Mouse (Mus musculus) layer of hippocampus, adult 11-12 months (tissue): ENCODE measurements at regions not wholly inside any gene's neighbourhood (a gene's known extent, or its start where the extent isn't known, plus 50 kb on each side); places are given as distances from the start of the nearest gene placed in this dataset.
A peak's percentile ranks its signal among the peaks of the same experiment; 100 is the strongest.
"Not testable (repeated sequence)": the region's sequence is repeated elsewhere in the genome, so short reads cannot be mapped to it uniquely, and the experiment has no call there.

Experiments used
- DNase-seq: peaks from one replicate; pipeline ENCODE4 v3.0.0; 2022; ENCODE audit warnings: low spot score

DNA sequence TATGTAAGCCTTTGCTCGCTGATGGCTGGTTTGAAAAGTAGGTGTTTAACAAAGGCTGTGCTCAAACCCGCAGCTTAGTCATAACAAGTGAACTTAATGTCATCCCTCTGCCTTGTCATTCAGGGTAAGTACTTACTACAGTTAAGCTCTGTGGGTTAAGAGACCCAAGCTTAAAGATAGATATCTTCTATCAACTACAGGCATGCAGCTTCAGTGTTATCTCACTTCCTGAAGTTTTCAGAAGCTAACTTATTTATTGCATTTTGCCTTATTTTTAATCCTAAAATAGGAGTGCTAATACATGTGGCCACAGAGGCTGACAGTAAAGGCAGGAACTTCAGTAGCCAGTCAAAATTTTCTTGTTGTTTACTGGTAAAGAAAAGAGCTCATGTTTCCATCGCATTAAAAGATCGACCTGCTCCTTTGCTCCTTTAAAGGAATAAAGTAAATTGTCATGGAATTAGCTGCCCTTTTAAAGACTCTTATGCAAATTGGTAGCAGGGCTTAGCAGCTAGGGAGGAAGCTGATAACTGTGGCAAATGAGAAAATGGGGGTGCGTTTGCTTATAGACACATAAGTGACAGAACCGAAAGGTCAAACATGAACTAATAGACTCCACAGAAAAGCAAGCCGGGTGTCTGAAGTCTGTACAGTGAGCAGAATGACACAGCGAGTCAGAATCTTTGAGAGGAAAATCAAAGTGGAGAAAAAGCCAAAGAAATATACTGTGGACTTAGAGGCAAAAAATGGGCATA is 55.9 kb upstream of the Inpp4b start:
- DNase-seq = no peak

DNA sequence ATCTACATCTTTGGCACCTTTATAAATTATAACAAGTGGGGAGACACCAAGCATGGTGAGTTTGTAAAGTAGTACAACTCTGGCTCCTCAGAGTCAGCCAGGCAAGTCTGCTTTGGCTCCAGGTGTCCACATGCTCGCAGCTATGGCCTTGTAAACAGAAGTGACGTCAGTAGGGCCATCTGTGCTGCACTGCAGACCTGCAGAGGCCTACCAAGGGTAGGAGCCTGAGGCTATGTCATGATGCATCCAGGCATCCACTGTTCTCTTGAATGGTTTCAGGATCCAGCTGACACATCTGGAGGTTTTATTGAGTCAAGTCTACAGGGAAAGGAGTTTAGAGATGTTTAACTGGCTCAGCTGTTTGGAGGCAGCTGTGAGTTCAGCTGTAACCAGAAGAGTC is 82.3 kb upstream of the Inpp4b start:
- no peak for DNase-seq

DNA sequence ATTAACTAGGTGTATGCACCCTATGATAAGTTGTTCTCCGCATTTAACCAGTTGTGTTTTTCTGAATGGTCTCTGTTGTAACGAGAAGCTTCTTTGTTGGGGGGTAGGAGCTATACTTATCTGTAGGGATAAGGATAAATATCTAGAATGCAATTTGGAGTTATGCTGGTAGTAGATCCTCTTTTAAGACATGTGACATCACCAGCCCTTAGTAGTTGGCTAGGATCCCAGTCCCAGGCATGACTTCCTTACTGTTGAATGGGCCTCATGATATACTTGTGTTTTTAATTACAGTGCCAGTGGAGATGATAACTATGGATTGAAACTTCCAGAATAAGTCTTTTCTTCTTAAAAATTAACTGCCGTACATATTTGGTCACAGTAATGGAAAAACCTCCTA is 118.5 kb upstream of the Inpp4b start:
- DNase-seq = no peak

GRCm38 (mm10) chr8:81187061-81187790 is 155.1 kb upstream of the Inpp4b start:
- not testable (repeated sequence) for DNase-seq

DNA sequence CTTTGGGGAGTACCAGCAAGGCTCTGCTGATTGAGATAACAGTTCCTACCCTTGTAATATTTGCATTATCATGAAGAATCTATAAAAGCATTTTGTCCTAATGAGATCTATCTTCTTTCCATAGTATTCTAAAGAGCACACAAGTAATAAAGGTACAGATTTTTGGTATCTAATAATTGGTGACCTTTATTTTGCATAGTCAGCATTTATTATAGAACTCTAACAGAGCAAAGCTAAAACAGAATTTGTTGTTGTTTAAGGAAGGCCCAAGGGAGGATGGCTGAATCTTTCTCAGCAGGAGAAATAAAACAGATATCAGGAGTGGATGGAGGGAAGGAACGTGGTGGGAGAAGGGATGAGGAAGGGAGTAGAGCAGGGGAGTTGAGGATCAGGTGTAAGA is 160.8 kb upstream of the Usp38 start:
- DNase-seq = no peak

DNA sequence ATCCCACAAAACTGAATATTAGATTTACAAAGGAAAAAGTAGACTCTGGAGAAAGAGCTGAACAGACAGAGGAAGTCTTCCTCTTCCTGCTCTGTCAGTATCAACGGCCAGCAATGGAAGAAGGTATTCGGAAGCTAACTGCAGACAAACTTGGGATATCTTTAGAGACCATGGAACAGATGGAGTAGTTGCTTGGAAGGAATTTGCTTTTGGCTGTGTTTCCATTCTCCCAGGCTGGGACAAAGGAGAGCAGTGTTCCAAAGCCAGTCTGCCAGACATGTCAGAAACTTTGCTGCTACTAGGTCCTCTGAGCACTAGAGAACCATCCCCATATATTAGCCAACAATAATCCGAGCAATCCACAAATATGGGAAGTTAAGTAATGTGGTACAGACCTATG is 132.5 kb upstream of the Usp38 start:
- peak; percentile 4 for DNase-seq

- no peak for DNase-seq
Measured at GRCm38 (mm10) chr8:81106763-81107509, 92.2 kb upstream of the Usp38 start.

DNA sequence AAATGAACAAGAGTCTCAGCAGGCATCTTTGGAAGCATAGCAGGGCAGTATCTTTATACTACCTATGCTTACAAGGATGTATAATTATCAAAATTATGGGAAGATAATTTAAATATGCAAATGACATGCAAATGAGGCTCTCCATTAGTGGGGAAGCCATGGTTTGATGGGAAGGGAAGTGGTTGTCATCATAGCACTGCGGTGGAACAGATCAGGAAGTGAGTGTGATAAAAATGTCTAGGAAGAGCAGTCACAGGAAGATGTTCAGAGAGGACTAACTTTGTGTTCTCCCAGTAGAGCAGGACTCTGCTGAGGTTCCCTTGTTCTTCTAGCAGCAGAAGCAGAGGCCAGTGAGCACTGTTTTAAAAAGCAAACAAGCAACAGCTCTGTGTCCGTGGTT is 84.2 kb upstream of the Usp38 start:
- no peak for DNase-seq

DNA sequence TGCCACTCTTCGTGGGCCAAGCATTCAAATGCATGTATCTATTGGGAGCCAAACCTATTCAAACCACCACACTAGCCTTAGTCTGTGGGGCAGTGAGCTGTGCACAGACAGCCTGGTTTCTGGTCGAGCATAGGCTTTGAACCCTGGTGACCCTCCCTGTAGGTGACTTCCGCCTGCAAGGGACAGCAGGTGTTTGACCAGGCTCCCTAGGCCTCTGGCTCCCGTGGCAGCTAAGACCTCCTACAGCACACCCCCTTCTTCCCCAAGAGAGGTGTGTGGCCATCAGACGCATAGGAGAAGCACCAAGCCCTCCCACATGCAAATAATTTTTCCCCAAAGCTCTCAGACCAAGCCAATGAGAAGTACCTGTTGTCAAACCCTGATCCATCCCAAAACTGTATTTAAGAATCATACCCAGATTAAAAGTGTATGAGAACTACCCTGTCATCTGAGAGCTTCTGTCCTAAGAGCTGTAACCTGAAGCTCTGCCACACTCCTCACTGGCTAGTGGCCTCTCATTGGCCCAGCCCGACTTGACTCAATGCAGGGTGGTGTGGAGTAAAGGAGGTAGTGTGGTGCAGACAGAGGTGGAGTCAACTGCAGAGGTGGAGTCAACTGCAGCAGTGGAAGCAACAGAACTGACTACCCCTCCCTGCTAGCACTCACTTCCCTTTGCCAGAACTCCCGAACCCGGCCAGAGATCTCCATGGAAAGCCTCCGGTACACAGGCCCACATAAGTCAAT is 82.5 kb upstream of the Usp38 start:
- DNase-seq = no peak

GRCm38 (mm10) chr8:81095237-81095636 is 80.5 kb upstream of the Usp38 start:
- no peak for DNase-seq

- DNase-seq = no peak
Measured at GRCm38 (mm10) chr8:81080865-81081637, 66.3 kb upstream of the Usp38 start.

- no peak for DNase-seq
Measured at GRCm38 (mm10) chr8:81079887-81080300, 65.2 kb upstream of the Usp38 start.

- DNase-seq = peak; percentile 7
Measured at GRCm38 (mm10) chr8:81069080-81069840, 54.5 kb upstream of the Usp38 start.

DNA sequence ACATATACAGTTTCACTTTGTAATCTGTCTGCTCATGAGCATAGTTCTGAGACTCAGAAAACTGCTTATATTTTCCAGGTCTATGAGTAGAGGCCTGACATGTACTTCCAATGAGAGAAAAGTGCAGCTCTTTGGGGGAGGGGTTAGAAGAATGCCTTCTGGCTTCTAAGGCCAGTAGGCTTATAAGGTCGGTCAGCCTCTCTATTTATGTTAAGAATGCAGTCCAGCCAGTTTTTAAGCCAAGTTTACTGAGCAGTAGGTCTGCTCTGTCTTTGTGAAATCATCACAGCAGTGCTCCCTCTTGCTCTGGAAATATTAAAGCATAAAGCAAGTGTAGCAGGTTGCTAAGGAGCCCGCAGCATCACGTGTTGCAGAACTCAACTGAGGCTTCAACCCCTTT is 53.8 kb upstream of the Usp38 start:
- DNase-seq = no peak

DNA sequence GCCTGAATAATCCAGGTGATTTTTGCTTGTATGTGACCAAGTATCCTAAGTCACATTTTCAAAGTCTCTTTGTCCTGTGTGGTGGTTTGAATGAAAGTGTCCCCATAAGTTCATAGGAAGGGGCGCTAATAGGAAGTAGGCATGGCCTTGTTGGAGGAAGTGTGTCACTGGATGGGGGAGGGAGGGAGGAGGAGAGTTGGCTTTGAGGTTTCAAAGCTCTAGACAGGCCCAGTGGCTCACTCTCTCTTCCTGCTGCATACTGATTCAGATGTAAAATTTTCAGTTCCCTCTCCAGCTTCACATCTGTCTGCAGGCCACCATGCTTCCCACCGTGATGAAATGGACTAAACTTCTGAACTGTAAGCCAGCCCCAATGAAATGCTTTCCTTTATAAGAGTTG is 52.0 kb upstream of the Usp38 start:
- DNase-seq = no peak
